Mouse (Mus musculus) neural tube, embryonic 10.5 days (tissue): ENCODE results near the gene Rcsd1.

ENCODE experiments used
- DNase-seq: peaks from one replicate; pipeline ENCODE4 v3.0.0-alpha.2; 2017; ENCODE audit warnings: low spot score; ENCODE audit errors: extremely low spot score

The Rcsd1 gene

DNA sequence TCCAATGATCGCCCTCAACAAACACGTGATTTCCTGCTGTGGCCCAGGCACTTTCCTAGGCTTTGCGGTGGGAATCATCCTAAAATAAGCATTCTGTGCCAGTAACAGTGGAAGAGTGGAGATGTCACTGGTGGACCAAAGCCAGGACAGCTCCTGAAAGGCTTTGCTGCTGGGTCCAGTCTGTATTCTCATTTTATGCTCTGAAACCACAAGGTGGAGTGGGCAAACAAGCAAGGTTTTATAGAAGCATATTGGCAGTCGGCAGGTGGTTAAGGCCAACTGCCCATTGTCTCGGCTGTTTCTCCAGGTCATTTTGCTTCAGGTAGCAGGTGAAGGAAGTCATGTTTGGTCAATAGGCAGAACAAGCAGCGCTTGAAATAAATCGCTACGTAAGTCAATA is 78.4 kb downstream of the Rcsd1 start:
- DNase-seq, result no peak

DNA sequence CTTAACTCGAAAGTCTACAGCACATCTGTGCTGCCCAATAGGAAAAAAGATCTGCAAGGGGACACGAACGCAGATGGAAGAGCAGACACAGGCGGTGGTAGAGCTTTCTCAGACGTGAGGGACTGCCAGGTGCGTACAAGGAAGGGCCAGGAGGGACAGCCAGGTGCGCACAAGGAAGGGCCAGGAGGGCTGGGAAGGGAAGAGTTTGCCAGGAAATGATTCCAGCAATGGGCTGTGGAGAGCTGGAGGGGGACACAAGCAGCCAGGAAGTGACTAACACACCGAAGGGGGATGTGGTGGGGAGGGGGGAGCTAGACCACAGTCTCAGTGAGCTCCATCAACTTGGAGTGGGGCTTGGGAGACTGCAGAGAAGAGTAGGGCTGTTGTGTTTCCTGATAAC is 79.6 kb downstream of the Rcsd1 start:
- DNase-seq, result no peak

- DNase-seq, result no peak
Observed at GRCm38 (mm10) chr1:165628603-165629002, 81.0 kb downstream of the Rcsd1 start.

GRCm38 (mm10) chr1:165625896-165626295 is 83.7 kb downstream of the Rcsd1 start:
- DNase-seq, result no peak

DNA sequence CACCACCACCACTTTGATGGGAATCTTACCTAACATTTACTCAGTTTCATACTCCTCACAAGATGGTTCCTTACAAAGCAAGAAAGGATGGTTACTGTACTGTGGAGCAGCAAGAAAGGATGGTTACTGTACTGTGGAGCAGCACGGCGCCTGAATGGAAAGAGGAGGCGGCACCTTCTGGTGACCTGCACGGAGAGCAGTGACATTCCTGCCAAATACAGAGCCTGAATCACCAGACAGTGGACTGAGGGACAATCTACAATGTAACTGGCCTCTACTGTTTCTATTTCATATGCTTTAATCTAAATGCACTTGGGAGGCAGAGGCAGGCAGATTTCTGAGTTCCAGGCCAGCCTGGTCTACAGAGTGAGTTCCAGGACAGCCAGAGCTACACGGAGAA is 84.5 kb downstream of the Rcsd1 start:
- no peak for DNase-seq

DNA sequence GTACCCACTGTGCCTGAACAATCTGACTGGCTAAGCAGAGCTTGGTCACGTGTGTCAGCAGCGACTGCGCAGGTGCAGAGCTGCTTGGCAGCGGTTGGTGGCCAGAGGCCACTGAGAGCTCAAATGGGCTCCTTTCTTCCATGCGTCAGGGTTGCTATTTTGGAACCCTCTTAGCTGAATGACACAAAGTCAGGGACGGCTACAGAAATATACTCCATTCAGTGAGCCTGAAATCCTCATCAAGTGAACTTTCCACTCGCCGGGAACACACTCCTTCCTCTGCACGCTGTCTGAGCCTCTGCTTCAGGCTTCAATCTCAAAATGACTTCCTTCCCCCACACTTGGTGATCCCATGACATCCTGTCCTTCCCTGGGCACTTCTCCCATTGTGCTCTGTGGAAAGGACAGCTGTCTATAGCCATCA is 91.3 kb downstream of the Rcsd1 start:
- no peak for DNase-seq

DNA sequence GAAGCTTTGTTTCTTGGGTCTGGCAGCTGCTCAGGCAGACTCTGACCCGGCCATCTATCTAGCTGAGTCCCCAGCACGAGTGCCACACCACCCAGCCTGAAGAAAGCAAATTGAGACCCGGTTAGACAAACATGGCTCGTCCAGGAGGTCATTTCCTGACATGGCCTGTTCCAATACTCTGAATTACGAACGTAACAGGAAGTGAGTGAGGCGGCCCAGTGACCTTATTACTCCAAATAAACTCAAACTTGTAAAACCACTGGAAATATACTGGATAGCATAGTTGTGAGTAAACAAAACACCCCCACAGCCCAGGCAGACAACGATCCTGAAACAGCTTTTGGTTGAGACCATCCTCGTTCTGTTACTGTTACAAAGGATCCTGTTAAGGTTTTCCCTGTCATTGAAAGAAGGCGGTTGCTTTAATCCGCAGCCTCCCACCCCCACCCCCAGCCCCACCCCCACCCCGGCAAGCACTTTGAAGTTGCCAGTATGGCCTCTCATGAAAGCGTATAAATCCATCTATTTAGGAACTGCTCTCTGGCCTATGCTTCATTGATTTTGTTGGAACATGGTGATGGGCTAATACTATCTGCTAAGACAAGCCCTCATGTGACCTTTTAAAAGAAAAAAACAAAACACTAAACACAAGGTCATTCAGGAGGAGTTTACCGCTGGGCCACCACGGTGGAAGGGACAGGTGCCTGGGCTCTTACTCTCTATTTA is 92.2 kb downstream of the Rcsd1 start:
- peak; percentile 44 for DNase-seq

DNA sequence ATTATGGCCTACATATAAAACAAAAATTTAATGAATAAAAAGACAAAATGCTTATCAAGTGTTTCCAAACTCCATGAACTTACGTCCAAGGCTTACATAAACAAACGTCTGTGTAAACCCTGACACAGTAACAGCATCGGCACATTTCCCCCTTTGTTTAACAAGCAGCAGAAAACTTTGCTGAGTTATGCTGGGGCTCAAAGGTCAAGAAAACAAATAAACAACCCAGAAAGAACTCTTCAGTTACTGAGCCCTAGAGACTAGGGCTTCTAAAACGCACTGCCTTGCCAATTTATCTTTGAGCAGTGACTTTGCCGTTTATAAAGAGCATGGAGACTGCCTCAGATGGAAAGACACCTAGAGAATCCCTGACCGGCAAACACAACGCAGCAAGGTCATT is 92.9 kb downstream of the Rcsd1 start:
- DNase-seq, result no peak

- DNase-seq, result no peak
Observed at GRCm38 (mm10) chr1:165614793-165615192, 94.8 kb downstream of the Rcsd1 start.

- DNase-seq, result no peak
Observed at GRCm38 (mm10) chr1:165613926-165614325, 95.6 kb downstream of the Rcsd1 start.

- no peak for DNase-seq
Observed at GRCm38 (mm10) chr1:165612714-165613113, 96.8 kb downstream of the Rcsd1 start.

GRCm38 (mm10) chr1:165610321-165610999 is 99.1 kb downstream of the Rcsd1 start:
- DNase-seq, result no peak

GRCm38 (mm10) chr1:165609495-165610320 is 99.8 kb downstream of the Rcsd1 start:
- DNase-seq, result no peak

DNA sequence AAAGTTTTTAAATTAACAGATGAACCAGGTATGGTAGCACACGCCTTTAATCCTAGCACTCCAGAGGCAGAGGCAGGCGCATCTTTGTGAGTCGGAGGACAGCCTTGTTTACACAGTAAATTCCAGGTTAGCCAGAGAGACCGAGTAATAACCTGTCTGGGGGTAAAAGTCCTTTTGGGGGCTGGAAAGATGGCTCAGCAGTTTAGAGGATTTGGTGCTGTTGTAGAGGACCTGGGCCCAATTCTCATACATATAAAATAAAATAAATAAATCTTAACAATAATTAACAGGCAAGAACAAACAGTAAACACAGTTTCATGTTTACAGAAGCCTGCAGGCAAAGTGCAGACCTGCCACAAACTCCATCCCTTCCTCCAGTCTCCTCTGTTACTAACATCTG is 100.7 kb downstream of the Rcsd1 start:
- DNase-seq, result no peak

DNA sequence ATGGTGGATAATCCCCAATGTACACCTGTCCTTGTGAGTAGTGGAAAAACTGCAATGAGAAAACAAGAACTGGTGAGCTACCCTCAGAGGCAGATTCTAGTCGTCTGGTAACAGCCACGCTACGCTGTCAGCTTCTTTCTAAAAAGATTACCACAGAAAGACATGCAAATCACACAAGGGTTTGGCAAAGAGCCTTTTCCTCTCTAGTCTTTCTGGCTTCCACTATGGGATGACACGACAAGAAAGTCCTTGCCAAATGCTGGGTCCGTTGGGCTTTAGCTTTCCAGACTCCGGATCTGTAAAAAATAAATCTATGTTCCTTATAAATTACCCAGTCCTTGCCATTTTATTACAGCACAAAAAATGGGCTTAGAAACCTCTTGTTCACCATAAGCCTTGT is 103.8 kb downstream of the Rcsd1 start:
- DNase-seq, result no peak

DNA sequence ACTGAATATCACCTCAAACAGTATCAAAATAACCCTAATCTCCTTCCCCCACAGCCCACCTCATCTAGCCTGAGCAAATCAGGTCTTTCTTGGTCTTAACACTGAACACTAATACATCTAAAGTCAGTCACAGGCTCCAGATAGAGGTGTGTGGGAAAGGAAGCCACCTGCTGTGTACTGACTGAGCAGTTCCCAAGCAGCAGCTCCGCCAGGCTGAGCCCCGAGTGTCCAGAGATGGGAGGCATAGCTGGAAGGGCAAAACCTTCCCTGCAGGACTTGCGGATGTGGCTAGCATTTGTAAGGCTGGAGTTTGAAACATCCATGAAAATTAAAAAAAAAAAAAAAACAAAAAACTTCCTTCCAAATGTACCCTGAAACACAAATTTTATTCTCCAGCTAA is 104.4 kb downstream of the Rcsd1 start:
- no peak for DNase-seq

DNA sequence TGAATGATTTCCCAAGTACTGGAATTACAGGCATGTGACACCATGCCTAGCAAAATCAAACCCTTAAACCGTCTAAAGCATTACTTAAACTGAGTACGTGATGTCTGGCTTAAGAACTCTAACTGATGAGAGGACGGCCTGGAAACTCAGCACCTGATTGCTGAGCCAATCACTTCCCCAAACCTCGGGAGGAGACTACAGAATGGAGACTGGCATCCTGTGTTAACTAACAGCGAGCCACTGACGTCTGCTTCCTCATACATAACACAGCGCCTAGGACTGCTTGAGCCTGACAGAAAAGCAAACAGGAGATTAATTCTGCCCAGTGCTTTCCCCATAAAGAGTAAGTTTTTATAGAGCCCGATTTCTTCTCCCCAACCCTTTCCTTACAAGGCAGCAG is 105.4 kb downstream of the Rcsd1 start:
- no peak for DNase-seq

GRCm38 (mm10) chr1:165603218-165603617 is 106.3 kb downstream of the Rcsd1 start:
- no peak for DNase-seq

GRCm38 (mm10) chr1:165601775-165602280 is 107.7 kb downstream of the Rcsd1 start:
- no peak for DNase-seq
